Mouse (Mus musculus) spleen, adult 2 months (tissue): ENCODE results near the gene Nfe2l3.

Source experiments
- CTCF ChIP-seq: fragments of 200-500 bp; IDR thresholded peaks from 2 replicates; pipeline ENCODE4 v1.5.1; 2011; ENCODE audit warnings: mild to moderate bottlenecking, inconsistent platforms; ENCODE audit not compliant: insufficient read depth, insufficient read length, insufficient replicate concordance; ENCODE audit errors: extremely low read depth
- POLR2A ChIP-seq: fragments of 200-500 bp; IDR thresholded peaks from 2 replicates; pipeline ENCODE4 v1.6.1; 2011; ENCODE audit warnings: low read depth, low read length, inconsistent platforms

DNA sequence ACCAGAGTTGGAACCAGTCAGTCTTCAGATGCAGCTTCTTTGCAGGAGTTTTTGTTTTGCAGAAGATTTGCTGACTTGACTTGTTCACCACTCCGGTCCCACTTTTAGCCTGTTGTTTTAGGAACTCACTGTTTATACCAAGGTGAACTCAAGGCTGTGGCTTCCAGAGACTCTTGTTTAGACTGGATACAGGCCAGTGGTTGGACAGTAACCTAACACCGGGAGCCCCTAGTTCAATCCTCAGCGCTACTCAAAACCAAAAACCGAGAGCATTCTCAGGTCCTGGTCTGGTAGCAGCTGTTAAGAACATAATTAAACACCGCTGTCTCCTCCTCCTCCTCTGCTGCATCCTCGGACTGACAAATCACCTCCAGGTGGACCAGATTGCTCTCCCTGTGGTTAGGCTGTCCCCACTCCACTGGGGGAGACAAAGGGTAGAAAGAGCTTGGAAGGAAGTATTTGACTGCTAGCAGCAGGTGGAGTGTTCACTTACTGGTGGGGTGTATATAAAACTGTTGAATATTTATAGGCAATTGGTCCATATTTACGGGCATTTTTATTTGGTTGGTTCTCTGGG lies 20.5 kb downstream of the Nfe2l3 start:
- TF ChIP-seq CTCF: no peak
- no peak for TF ChIP-seq POLR2A
